Comparison of ENCODE assay signal across 8 mouse cellular contexts in genomic region chr6:146888660-146889490, GRCm38 (mm10). TPM values are rescaled to one million over a fixed set of nuclear protein-coding genes. Genes with fewer than 3 reads are reported as not detected.
A peak's percentile ranks its signal among the peaks of the same experiment; 100 is the strongest.
DNase-seq lines count a peak whose midpoint lies in the region; ATAC-seq and TF ChIP-seq lines count a peak whose summit lies in the region.

No protein-coding gene starts in this region.

- peak overlapping the region; percentile 58 for H3K4me3 ChIP-seq in left cerebral cortex, adult 2 months
- peak overlapping the region; percentile 88 for H3K4me3 ChIP-seq in bone marrow, adult 2 months (replicated peaks; ENCODE audit: control insufficient read depth, low read depth, low read length)
- H3K4me3 ChIP-seq in hindbrain, embryonic 14.5 days (replicated peaks; ENCODE audit: low read length) = peak overlapping the region; percentile 74
- H3K4me3 ChIP-seq in midbrain, embryonic 12.5 days = peak overlapping the region; percentile 65

- no peaks in the 10 kb centered on the region for H3K4me1 ChIP-seq in bone marrow, adult 2 months (ENCODE audit: control insufficient read depth, insufficient read depth, low read length)
- H3K4me1 ChIP-seq in hindbrain, embryonic 14.5 days (replicated peaks; ENCODE audit: control insufficient read depth, insufficient read depth, low read length) = peaks cover 3% of the 10 kb centered on the region
- peaks cover 17% of the 10 kb centered on the region for H3K4me1 ChIP-seq in midbrain, embryonic 12.5 days

- peak overlapping the region; percentile 74 for H3K9ac ChIP-seq in hindbrain, embryonic 14.5 days
- H3K9ac ChIP-seq in midbrain, embryonic 12.5 days (replicated peaks) = peak overlapping the region; percentile 68

- no peaks in the 10 kb centered on the region for H3K36me3 ChIP-seq in hindbrain, embryonic 14.5 days (replicated peaks; ENCODE audit: control insufficient read depth, insufficient read depth)
- H3K36me3 ChIP-seq in midbrain, embryonic 12.5 days = no peaks in the 10 kb centered on the region

- TF ChIP-seq POLR2A in bone marrow, adult 2 months (IDR thresholded peaks at IDR 0.05; ENCODE audit: borderline replicate concordance, control insufficient read depth, low read depth, low read length) = no peak

- no peaks in the 10 kb centered on the region for H3K9me3 ChIP-seq in hindbrain, embryonic 14.5 days (ENCODE audit: control insufficient read depth, low read length)
- no peaks in the 10 kb centered on the region for H3K9me3 ChIP-seq in midbrain, embryonic 12.5 days

- ATAC-seq in hindbrain, embryonic 14.5 days (ENCODE audit: low FRiP score) = peak; percentile 73
- ATAC-seq in midbrain, embryonic 12.5 days (ENCODE audit: low FRiP score, low read depth) = peak; percentile 68

- DNase-seq in left cerebral cortex, adult 2 months (ENCODE audit: extremely low spot score in 1 of 2, low spot score in 2 of 2) = no peak
- no peak for DNase-seq in left cerebral cortex, adult 18-20 months (ENCODE audit: low spot score in 2 of 2)
- DNase-seq in hindbrain, embryonic 14.5 days (ENCODE audit: low spot score) = no peak
- no peak for DNase-seq in adrenal gland, postnatal 4 days (ENCODE audit: low spot score in 2 of 2)
- no peak for DNase-seq in urinary bladder, postnatal 4 days (ENCODE audit: low spot score in 2 of 2)
- DNase-seq in layer of hippocampus, postnatal 25 days (ENCODE audit: extremely low spot score in 1 of 2, low spot score in 1 of 2) = no peak

- WGBS in bone marrow, adult 2 months = 15% methylated on average over 24 of the region's 26 CpGs
- 13% methylated on average over 15 of the region's 26 CpGs for WGBS in hindbrain, embryonic 14.5 days
- WGBS in midbrain, embryonic 12.5 days = 9% methylated on average over 23 of the region's 26 CpGs

- peaks cover 10% of the 10 kb centered on the region; the same call in 1 of the 2 replicates for H3K27me3 ChIP-seq in hindbrain, embryonic 14.5 days (ENCODE audit: control insufficient read depth, insufficient read depth, low read length)
- peaks cover 8% of the 10 kb centered on the region for H3K27me3 ChIP-seq in midbrain, embryonic 12.5 days

- intact Hi-C loops in left cerebral cortex, adult 2 months (cut with DNase I) = no loop called here

- TF ChIP-seq CTCF in left cerebral cortex, adult 2 months (IDR thresholded peaks at IDR 0.05) = no peak
- no peak for TF ChIP-seq CTCF in bone marrow, adult 2 months (IDR thresholded peaks at IDR 0.05; ENCODE audit: control insufficient read depth, insufficient read depth, low read length)

- H3K27ac ChIP-seq in left cerebral cortex, adult 2 months = peak overlapping the region; percentile 84
- H3K27ac ChIP-seq in bone marrow, adult 2 months (ENCODE audit: control insufficient read depth, insufficient read depth, low read depth, low read length, poor library complexity) = peak overlapping the region; percentile 65; the same call in 1 of the 2 replicates
- H3K27ac ChIP-seq in hindbrain, embryonic 14.5 days = no peak overlapping the region
- H3K27ac ChIP-seq in midbrain, embryonic 12.5 days (replicated peaks) = no peak overlapping the region

- peak overlapping the region; percentile 94 for H3K4me2 ChIP-seq in hindbrain, embryonic 14.5 days (replicated peaks)
- H3K4me2 ChIP-seq in midbrain, embryonic 12.5 days (replicated peaks) = peak overlapping the region; percentile 82

RNA-seq across cellular contexts. Expression of gene Ppfibp1, which starts 0.6 kb away (rescaled TPM):
- total RNA-seq in left cerebral cortex, adult 2 months (2021) = 10 to 100 TPM; 61.0 to 61.6 TPM
- total RNA-seq in left cerebral cortex, adult 18-20 months (2021) = 10 to 100 TPM; 54.5 to 60.4 TPM
- polyA plus RNA-seq in bone marrow, adult 2 months (2011; ENCODE audit: insufficient read depth, insufficient read length, low replicate concordance, missing spikeins) = 9.3 and 15.5 TPM in 2 replicates
- 16.0 and 17.3 TPM in 2 replicates for polyA plus RNA-seq in hindbrain, embryonic 14.5 days (2014; fragmentation: Nextera tagmentation; extraction: Ambion mirVana)
- polyA plus RNA-seq in midbrain, embryonic 12.5 days (2016; fragmentation: Nextera tagmentation; extraction: Ambion mirVana) = 25.0 and 25.8 TPM in 2 replicates
- total RNA-seq in adrenal gland, postnatal 4 days (2021) = 100 to 1,000 TPM; 146 to 152 TPM
- 10 to 100 TPM; 40.9 to 41.7 TPM for total RNA-seq in layer of hippocampus, postnatal 25 days (2021)

RNA-seq across cellular contexts. Expression of gene Smco2, which starts 39.0 kb away (rescaled TPM):
- not detected for total RNA-seq in left cerebral cortex, adult 2 months (2021)
- total RNA-seq in left cerebral cortex, adult 18-20 months (2021) = not detected
- not detected in 2 replicates for polyA plus RNA-seq in bone marrow, adult 2 months (2011; ENCODE audit: insufficient read depth, insufficient read length, low replicate concordance, missing spikeins)
- not detected in 2 replicates for polyA plus RNA-seq in hindbrain, embryonic 14.5 days (2014; fragmentation: Nextera tagmentation; extraction: Ambion mirVana)
- not detected in 2 replicates for polyA plus RNA-seq in midbrain, embryonic 12.5 days (2016; fragmentation: Nextera tagmentation; extraction: Ambion mirVana)
- total RNA-seq in adrenal gland, postnatal 4 days (2021) = not detected
- not detected for total RNA-seq in layer of hippocampus, postnatal 25 days (2021)

Comparison
In these comparisons a context has a peak if more than half of its experiments do, and no peak if none do; other contexts are left out.
1. H3K27ac ChIP-seq: peak in left cerebral cortex, adult 2 months (single experiment) and bone marrow, adult 2 months (single experiment); none in hindbrain, embryonic 14.5 days (single experiment) and midbrain, embryonic 12.5 days (single experiment).
2. Peak in every context shown above with its lines, with median percentiles within 50 percentile points of each other: H3K4me3 ChIP-seq.